Mouse (Mus musculus): ENCODE results near the gene Gbf1.

GRCm38 (mm10) chr19:46119458-46119857 is 32.9 kb upstream of the Gbf1 start:
- TF ChIP-seq POLR2A (IDR thresholded peaks at IDR 0.05; ENCODE audit: low read depth, low read length), result no peak
- no peak for TF ChIP-seq CTCF (conservative IDR thresholded peaks at IDR 0.05; ENCODE audit: insufficient read depth, insufficient read length, low read depth, low read length)

All from kidney, adult 2 months (tissue).